Mouse (Mus musculus) lung, postnatal 10 days (tissue): ENCODE measurements around the gene Prdm5.

ENCODE experiments used
- DNase-seq: peaks from one replicate; pipeline ENCODE4 v3.0.0; 2021

Gene Prdm5

GRCm38 (mm10) chr6:65935566-65936281, 156.9 kb downstream of the Prdm5 start:
- no peak for DNase-seq

- DNase-seq, result no peak
These were observed 171.7 kb downstream of the Prdm5 start for GRCm38 (mm10) chr6:65950492-65950891.

DNA sequence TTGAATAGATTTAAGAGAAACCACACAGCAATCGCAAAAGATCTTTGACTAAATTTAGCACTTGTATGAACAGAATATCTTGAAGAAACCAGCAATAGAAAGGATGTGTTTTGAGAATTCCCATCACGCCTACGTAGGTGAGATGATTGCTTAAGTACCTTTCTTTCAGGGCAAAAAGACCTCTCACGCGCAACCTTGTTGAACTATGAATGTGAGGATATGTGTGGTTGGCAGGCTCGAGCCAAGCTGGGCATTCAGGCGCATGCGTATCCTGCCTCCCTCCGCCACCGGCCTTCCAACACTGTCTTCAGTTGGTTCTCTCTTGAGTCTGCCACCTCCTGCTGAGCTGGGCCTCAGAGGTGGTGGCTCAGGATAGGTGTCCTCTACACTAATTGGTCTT, 173.5 kb downstream of the Prdm5 start, which contains the start of gene 4930544G11Rik:
Gene 4930544G11Rik, plus strand, starts transcription at position 301 of the 400 bp plus-strand sequence.
- no peak for DNase-seq

- DNase-seq, result no peak
These were observed 190.8 kb downstream of the Prdm5 start for GRCm38 (mm10) chr6:65969386-65970111.

- DNase-seq, result no peak
These were observed 191.6 kb downstream of the Prdm5 start for GRCm38 (mm10) chr6:65970410-65970809.
